Mouse (Mus musculus): ENCODE measurements around the gene Spdya.

DNA sequence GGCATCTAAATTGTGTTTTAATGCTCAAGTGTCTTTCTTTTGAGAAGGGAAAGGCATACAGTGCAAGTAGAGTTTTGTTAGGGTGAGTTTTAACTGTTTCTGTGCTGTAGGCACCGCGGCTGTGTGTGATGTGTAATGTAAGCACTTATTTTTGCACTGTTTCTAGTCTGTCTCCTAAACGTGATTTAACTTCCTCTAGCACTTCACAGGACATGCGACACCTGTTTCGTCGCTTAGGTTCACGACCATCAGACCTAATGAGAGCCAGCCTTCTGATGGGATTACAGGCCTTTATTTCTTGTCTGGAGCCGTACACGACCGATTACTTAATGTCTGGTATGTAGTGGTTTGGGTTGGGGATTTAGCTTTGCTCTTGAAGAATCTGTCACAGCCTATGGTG is 79.9 kb downstream of the Spdya start:
- TF ChIP-seq CTCF (IDR thresholded peaks at IDR 0.05; ENCODE audit: control insufficient read depth, insufficient read depth, insufficient read length) = no peak
- TF ChIP-seq MAX (IDR thresholded peaks at IDR 0.05) = no peak
- no peak for TF ChIP-seq MYOG (IDR thresholded peaks at IDR 0.05; ENCODE audit: control insufficient read depth, extremely low read depth, insufficient read length)
- no peak for TF ChIP-seq MYOD1 (IDR thresholded peaks at IDR 0.05; ENCODE audit: control insufficient read depth, insufficient read length, low read depth)
- TF ChIP-seq CEBPB (IDR thresholded peaks at IDR 0.05; ENCODE audit: low read depth) = no peak

Measured in C2C12 (cell line).